Mouse (Mus musculus): Measurements from ENCODE around the gene Stim2. TPM values are rescaled to one million over a fixed set of nuclear protein-coding genes. Genes with fewer than 3 reads are reported as not detected.

The Stim2 gene
- total and polyA plus RNA-seq, 3 experiments: 16.8 to 21.5 (median 18.2) TPM

DNA sequence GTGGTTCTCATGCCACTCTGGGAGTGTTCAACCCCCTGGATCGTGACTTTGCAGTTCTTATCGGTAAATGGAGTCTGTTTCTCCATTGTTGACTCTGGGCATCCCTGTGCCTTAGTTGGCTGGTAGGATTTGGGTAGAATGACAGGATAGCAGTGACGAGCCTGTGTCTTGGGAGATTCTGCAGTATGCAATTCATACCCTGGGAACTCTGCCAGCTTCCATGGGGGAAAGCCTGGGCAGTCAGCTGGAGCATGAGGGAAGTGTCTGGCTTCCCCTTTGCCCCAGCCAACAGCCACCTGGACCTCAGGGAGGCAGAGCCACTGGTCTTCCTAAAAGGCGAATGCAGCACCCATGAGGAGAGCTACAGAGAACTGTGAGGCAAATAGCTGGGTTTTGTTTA, 165.6 kb downstream of the Stim2 start:
- Histone ChIP-seq H3K79me2 (replicated peaks; ENCODE audit: control insufficient read depth, extremely low read depth, insufficient read depth, poor library complexity, severe bottlenecking) (no peaks in the 10 kb centered on the region), H3K9me3 (replicated peaks; ENCODE audit: low read length) (no peaks in the 10 kb centered on the region), H3K27me3 (replicated peaks) (no peaks in the 10 kb centered on the region), H3K36me3 (replicated peaks in 1 of 2; ENCODE audit: control insufficient read depth in 1 of 2, insufficient read depth in 1 of 2, low read length in 1 of 2) (no peaks in the 10 kb centered on the region), H3K4me2 (ENCODE audit: insufficient read depth, low read depth, poor library complexity, severe bottlenecking) (no peak overlapping the region), H3K9ac (ENCODE audit: insufficient read depth, low read depth) (no peak overlapping the region), H3K27ac (ENCODE audit: insufficient read depth, low read depth) (no peak overlapping the region), H3K4me1 (ENCODE audit: control insufficient read depth in 1 of 2, insufficient read depth in 2 of 2) (no peaks in the 10 kb centered on the region), H3K4me3 (replicated peaks in 1 of 3; ENCODE audit: low read depth in 2 of 3, low read length in 2 of 3, poor library complexity in 1 of 3) (no peak overlapping the region)
- no peak for DNase-seq (ENCODE audit: extremely low read depth)
- in situ Hi-C loops (cut with MboI; ENCODE audit: low pct_ligation_motif_present, low pct_unique_long_range_greater_than_20kb, low sequenced_read_pairs): no loop called here
- no peak for TF ChIP-seq USF2 (conservative IDR thresholded peaks at IDR 0.05; ENCODE audit: low read depth, low read length)
- no peak for TF ChIP-seq HCFC1 (IDR thresholded peaks at IDR 0.05; ENCODE audit: low read depth, low read length)
- TF ChIP-seq MXI1 (IDR thresholded peaks at IDR 0.05; ENCODE audit: low read depth, low read length): no peak
- no peak for TF ChIP-seq MAX (IDR thresholded peaks at IDR 0.05; ENCODE audit: low read length)
- no peak for TF ChIP-seq ZMIZ1 (IDR thresholded peaks at IDR 0.05; ENCODE audit: low read depth, low read length)
- dilution Hi-C loops (cut with MboI; ENCODE audit: extremely low pct_ligation_motif_present, extremely low pct_unique_long_range_greater_than_20kb, low sequenced_read_pairs): no loop called here

Other genes with a start within 250 kb of the Stim2 start
- 7.6 and 8.9 TPM in 2 replicates for gene Tbc1d19, start 188.9 kb upstream of the Stim2 start, total RNA-seq (2012; rRNA removed)
- 15.2 and 18.1 TPM in 2 replicates for gene Tbc1d19, start 188.9 kb upstream of the Stim2 start, total RNA-seq (2014; rRNA removed)
- 11.9 and 14.8 TPM in 2 replicates for gene Tbc1d19, start 188.9 kb upstream of the Stim2 start, polyA plus RNA-seq (2012; ENCODE audit: insufficient read length, low read depth)

Data from CH12.LX (cell line).